Mouse (Mus musculus): Measurements from ENCODE around the gene Olfr601. TPM values are rescaled to one million over a fixed set of nuclear protein-coding genes. Genes with fewer than 3 reads are reported as not detected.

The Olfr601 gene
- not detected for polyA plus RNA-seq (2017; shearing (Covaris generic))

GRCm38 (mm10) chr7:103362555-103362954 lies at the start of gene Olfr601:
Gene Olfr601 (minus strand): TSS chr7:103362655.

GRCm38 (mm10) chr7:103386077-103386476 lies 23.6 kb upstream of the Olfr601 start, which contains the start of gene Olfr603:
Gene Olfr603 (minus strand): TSS chr7:103386177.

GRCm38 (mm10) chr7:103349569-103349968 lies 12.9 kb downstream of the Olfr601 start, which contains the start of gene Olfr600:
Gene Olfr600 (minus strand): TSS chr7:103349669.

GRCm38 (mm10) chr7:103335617-103336016 lies 26.8 kb downstream of the Olfr601 start, which contains the start of gene Olfr599:
Gene Olfr599 (plus strand): TSS chr7:103335917.

GRCm38 (mm10) chr7:103323268-103323667 lies 39.2 kb downstream of the Olfr601 start, which contains the start of gene Olfr598:
Gene Olfr598 (plus strand): TSS chr7:103323568.

GRCm38 (mm10) chr7:103316015-103316414 lies 46.4 kb downstream of the Olfr601 start, which contains the start of gene Olfr597:
Gene Olfr597 (plus strand): TSS chr7:103316315.

Other genes with a start within 250 kb of the Olfr601 start
- not detected for gene Olfr586, start 237.0 kb downstream of the Olfr601 start, polyA plus RNA-seq (2017; shearing (Covaris generic))
- gene Olfr588-ps1, start 221.8 kb downstream of the Olfr601 start, polyA plus RNA-seq (2017; shearing (Covaris generic)): not detected
- gene Olfr589, start 206.3 kb downstream of the Olfr601 start, polyA plus RNA-seq (2017; shearing (Covaris generic)): not detected
- not detected for gene Olfr591, start 184.3 kb downstream of the Olfr601 start, polyA plus RNA-seq (2017; shearing (Covaris generic))
- gene Olfr592, start 177.9 kb downstream of the Olfr601 start, polyA plus RNA-seq (2017; shearing (Covaris generic)): not detected
- gene Olfr593, start 150.8 kb downstream of the Olfr601 start, polyA plus RNA-seq (2017; shearing (Covaris generic)): not detected
- gene Olfr594, start 145.7 kb downstream of the Olfr601 start, polyA plus RNA-seq (2017; shearing (Covaris generic)): not detected
- not detected for gene Usp17ld, start 110.2 kb downstream of the Olfr601 start, polyA plus RNA-seq (2017; shearing (Covaris generic))
- gene Olfr596, start 57.0 kb downstream of the Olfr601 start, polyA plus RNA-seq (2017; shearing (Covaris generic)): not detected
- not detected for gene Olfr597, start 46.3 kb downstream of the Olfr601 start, polyA plus RNA-seq (2017; shearing (Covaris generic))
- gene Olfr598, start 39.1 kb downstream of the Olfr601 start, polyA plus RNA-seq (2017; shearing (Covaris generic)): not detected
- gene Olfr599, start 26.7 kb downstream of the Olfr601 start, polyA plus RNA-seq (2017; shearing (Covaris generic)): not detected
- gene Olfr600, start 13.0 kb downstream of the Olfr601 start, polyA plus RNA-seq (2017; shearing (Covaris generic)): not detected
- not detected for gene Olfr603, start 23.5 kb upstream of the Olfr601 start, polyA plus RNA-seq (2017; shearing (Covaris generic))
- not detected for gene Usp17lc, start 52.4 kb upstream of the Olfr601 start, polyA plus RNA-seq (2017; shearing (Covaris generic))
- not detected for gene Olfr605, start 82.8 kb upstream of the Olfr601 start, polyA plus RNA-seq (2017; shearing (Covaris generic))
- not detected for gene Olfr606, start 86.4 kb upstream of the Olfr601 start, polyA plus RNA-seq (2017; shearing (Covaris generic))
- gene Olfr607, start 101.5 kb upstream of the Olfr601 start, polyA plus RNA-seq (2017; shearing (Covaris generic)): 0.11 TPM
- gene Olfr608, start 107.2 kb upstream of the Olfr601 start, polyA plus RNA-seq (2017; shearing (Covaris generic)): not detected
- gene Olfr609, start 135.4 kb upstream of the Olfr601 start, polyA plus RNA-seq (2017; shearing (Covaris generic)): not detected
- not detected for gene Olfr610, start 149.5 kb upstream of the Olfr601 start, polyA plus RNA-seq (2017; shearing (Covaris generic))
- gene Olfr611, start 158.2 kb upstream of the Olfr601 start, polyA plus RNA-seq (2017; shearing (Covaris generic)): not detected
- not detected for gene Olfr612, start 180.1 kb upstream of the Olfr601 start, polyA plus RNA-seq (2017; shearing (Covaris generic))
- gene Olfr613, start 185.4 kb upstream of the Olfr601 start, polyA plus RNA-seq (2017; shearing (Covaris generic)): not detected
- gene Olfr615, start 193.4 kb upstream of the Olfr601 start, polyA plus RNA-seq (2017; shearing (Covaris generic)): not detected
- gene Olfr616, start 206.5 kb upstream of the Olfr601 start, polyA plus RNA-seq (2017; shearing (Covaris generic)): not detected
- gene Olfr617, start 210.4 kb upstream of the Olfr601 start, polyA plus RNA-seq (2017; shearing (Covaris generic)): not detected
- not detected for gene Olfr618, start 227.4 kb upstream of the Olfr601 start, polyA plus RNA-seq (2017; shearing (Covaris generic))
- not detected for gene Olfr619, start 237.9 kb upstream of the Olfr601 start, polyA plus RNA-seq (2017; shearing (Covaris generic))
- 0.12 TPM for gene Olfr620, start 249.9 kb upstream of the Olfr601 start, polyA plus RNA-seq (2017; shearing (Covaris generic))

Data from CD4-positive, CD25-positive, alpha-beta regulatory T cell, adult 9 weeks (primary cell).